Mouse (Mus musculus): ENCODE data around the gene AW822073. TPM values are rescaled to one million over a fixed set of nuclear protein-coding genes. Genes with fewer than 3 reads are reported as not detected.

Gene AW822073
- polyA plus RNA-seq (2015; fragmentation: Nextera tagmentation; extraction: Ambion mirVana): not detected in 2 replicates

DNA sequence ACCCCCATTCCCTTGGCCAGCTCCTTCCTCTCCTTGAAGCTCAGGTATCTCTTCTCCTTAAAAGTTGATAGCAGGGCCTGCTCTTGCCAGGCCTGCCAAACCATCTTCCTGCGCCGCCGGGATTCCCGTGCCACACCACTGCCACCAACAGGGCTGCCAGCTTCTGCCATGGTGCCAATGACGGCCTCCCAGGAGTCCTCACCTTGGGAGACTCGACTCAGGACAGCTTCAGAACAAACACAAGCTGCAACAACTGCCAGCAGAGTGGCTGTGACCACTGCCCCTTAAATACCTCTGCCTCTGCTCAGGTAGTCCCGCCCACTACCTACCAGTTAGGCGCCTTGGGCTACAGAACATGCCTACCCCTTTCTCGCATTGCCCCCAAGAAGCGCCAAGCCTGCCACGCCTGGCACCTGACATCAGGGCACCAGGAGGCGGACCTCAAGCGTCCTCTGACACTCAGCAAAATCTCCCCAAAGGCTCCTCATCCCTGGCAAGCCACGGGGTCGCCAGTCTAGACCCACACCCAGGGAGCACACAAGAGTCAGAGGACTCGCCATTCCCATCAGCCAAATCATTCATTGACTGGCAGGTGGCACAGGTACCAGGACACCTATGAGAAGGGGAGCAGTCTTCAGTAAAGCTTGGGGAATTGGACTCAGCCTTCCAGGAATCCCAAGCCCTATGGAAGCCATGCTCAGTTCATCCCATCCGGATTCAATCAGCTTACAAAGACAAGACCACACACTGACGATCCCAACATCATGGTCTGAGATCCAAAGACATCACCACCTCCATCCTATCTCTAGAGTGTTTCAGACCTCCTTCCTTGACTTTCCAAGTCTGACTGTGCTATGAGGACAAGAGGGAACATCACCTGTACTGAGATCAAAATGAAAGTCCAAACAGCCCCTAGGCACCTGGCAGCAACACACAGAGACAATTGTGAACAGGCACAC is at the start of gene AW822073:
TSS of gene AW822073 (minus strand) at position 104 of the 959 bp plus-strand sequence.

GRCm38 (mm10) chr10:58255213-58255892 is 30.6 kb upstream of the AW822073 start, which contains the start of gene Gcc2:
Gcc2 (plus strand) TSS chr10:58255497.

DNA sequence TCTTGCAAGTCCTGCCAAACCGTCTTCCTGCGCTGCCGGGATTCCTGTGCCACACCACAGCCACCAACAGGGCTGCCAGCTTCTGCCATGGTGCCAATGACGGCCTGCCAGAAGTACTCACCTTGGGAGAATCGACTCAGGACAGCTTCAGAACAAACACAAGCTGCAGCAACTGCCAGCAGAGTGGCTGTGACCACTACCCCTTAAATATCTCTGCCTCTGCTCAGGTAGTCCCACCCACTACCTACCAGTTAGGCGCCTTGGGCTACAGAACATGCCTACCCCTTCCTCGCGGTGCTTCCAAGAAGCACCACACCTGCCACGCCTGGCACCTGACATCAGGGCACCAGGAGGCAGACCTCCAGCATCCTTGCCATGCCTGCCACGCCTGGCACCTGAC is 11.9 kb upstream of the AW822073 start, which contains the start of gene Gm4981:
TSS of gene Gm4981 (minus strand) at position 89 of the 400 bp plus-strand sequence.

GRCm38 (mm10) chr10:58232641-58232969 is 7.9 kb upstream of the AW822073 start, which contains the start of gene Duxf3:
Duxf3 (minus strand) TSS chr10:58232675.

Other genes with a start within 250 kb of the AW822073 start
- gene Duxf3, start 7.7 kb upstream of the AW822073 start, polyA plus RNA-seq (2015; fragmentation: Nextera tagmentation; extraction: Ambion mirVana): not detected in 2 replicates
- not detected in 2 replicates for gene Gm4981, start 11.8 kb upstream of the AW822073 start, polyA plus RNA-seq (2015; fragmentation: Nextera tagmentation; extraction: Ambion mirVana)
- gene Gcc2, start 30.6 kb upstream of the AW822073 start, polyA plus RNA-seq (2015; fragmentation: Nextera tagmentation; extraction: Ambion mirVana): 51.2 and 83.3 TPM in 2 replicates
- 72.6 and 86.7 TPM in 2 replicates for gene Lims1, start 98.5 kb upstream of the AW822073 start, polyA plus RNA-seq (2015; fragmentation: Nextera tagmentation; extraction: Ambion mirVana)
- 8.0 and 12.7 TPM in 2 replicates for gene Ranbp2, start 222.0 kb upstream of the AW822073 start, polyA plus RNA-seq (2015; fragmentation: Nextera tagmentation; extraction: Ambion mirVana)

Measured in adrenal gland, postnatal 0 days (tissue).